Mouse (Mus musculus): Measurements from ENCODE around the gene Klhl29.

Klhl29 gene

DNA sequence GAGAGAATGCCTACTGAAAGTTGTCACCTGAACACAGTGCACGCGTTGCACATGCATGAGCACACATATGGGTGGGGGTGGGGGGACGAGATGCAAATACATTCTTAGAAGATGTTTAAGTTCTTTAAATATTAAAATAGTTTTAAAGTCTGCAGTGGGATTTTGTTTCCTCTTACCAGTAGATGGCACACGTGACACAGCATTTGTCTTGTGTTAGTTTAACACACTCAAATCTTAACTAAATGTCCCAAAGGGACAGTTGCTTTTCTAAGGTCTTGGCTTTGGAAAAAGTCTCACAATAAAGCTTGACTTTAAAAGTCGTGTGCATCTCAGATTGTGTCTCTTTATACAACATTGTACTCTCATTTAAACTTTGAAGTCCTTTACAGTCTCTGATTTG is 346.4 kb downstream of the Klhl29 start:
- DNase-seq (ENCODE audit: low read depth, low spot score): no peak

All from ES-CJ7 (cell line).